Mouse (Mus musculus): ENCODE results near the gene Catsperz. TPM values are rescaled to one million over a fixed set of nuclear protein-coding genes. Genes with fewer than 3 reads are reported as not detected.

The Catsperz gene
- polyA plus RNA-seq, 1 experiment from 2014 or later: 3.0 TPM

DNA sequence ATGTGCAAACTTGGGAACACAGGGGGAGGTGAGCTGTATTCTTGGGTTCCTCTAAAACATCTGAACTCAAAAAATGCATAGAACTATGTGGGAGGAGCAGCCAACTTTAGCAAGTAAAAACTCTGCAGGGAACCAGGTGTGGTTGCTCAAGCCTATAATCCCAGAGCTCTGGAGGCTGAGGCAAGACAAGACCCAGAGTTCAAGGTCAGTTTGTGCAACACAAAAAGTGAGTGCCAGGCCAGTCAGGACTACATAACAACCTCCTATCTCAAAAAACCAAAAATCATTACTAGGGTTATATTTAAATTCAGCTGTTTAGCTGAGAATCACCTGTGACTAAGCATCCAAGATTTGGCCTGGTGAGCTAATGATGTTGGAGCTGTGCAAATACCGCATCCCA lies 6.8 kb upstream of the Catsperz start:
- Histone ChIP-seq H3K4me2 (replicated peaks) (no peak overlapping the region), H3K27ac (no peak overlapping the region), H3K4me1 (peaks cover 14% of the 10 kb centered on the region), H3K4me3 (no peak overlapping the region), H3K9me3 (no peaks in the 10 kb centered on the region), H3K9ac (no peak overlapping the region), H3K27me3 (peaks cover 96% of the 10 kb centered on the region), H3K36me3 (no peaks in the 10 kb centered on the region)
- no peak for ATAC-seq (ENCODE audit: low FRiP score, low read depth)
- 58% methylated on average over 1 of the region's 1 CpGs for WGBS

DNA sequence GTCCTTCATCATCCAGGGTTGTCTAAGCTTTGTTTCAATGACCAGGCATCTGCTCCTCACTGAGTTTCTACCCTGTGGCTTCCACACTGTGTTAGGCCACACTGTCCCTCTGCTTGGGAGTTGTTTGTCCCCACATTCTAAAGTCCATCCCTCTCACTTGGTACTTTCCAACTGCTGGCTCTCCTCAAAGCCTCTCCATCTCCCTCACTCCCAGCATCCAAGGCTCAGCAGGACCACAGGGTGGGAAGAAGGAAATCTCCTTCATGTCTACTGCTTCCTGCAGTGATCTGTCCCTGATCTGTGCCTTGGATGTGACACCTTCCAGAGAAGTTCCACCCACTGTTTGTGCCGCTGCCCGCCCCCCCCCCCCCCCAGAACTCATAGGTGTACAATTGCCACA lies 5.8 kb upstream of the Catsperz start:
- no peaks in the 10 kb centered on the region for H3K36me3 ChIP-seq
- H3K4me3 ChIP-seq: no peak overlapping the region
- WGBS: no CpG with 5 or more reads among the region's 2 CpGs
- H3K4me2 ChIP-seq (replicated peaks): no peak overlapping the region
- no peak overlapping the region for H3K9ac ChIP-seq
- no peaks in the 10 kb centered on the region for H3K9me3 ChIP-seq
- peaks cover 98% of the 10 kb centered on the region for H3K27me3 ChIP-seq
- H3K27ac ChIP-seq: no peak overlapping the region
- no peak for ATAC-seq (ENCODE audit: low FRiP score, low read depth)
- peaks cover 21% of the 10 kb centered on the region for H3K4me1 ChIP-seq

DNA sequence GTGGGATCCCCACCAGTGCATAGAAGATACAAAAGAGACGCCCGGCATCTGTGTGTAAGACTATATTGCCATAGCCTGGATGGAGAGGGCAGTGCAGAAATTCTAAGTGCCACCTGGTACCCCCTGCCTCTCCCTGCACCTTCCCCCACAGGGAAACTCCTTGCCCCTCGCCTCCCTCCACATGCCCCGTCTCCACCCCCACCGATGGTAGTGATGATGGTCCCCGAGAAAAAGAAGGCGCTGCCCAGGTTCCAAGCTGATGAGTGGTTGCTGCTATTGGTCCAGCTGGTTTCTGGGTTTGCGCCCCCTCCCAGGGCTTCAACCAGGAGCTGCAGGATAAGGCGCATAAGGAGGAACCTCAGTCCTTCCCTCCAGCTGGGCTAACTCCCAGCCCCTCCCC lies 2.9 kb upstream of the Catsperz start:
- no peak for ATAC-seq (ENCODE audit: low FRiP score, low read depth)
- Histone ChIP-seq H3K9ac (no peak overlapping the region), H3K4me3 (0 out of 2 replicates have a peak overlapping the region, but pooled peaks have one; percentile 31), H3K27me3 (peaks cover 98% of the 10 kb centered on the region), H3K4me1 (peaks cover 24% of the 10 kb centered on the region), H3K27ac (no peak overlapping the region), H3K4me2 (replicated peaks) (peak overlapping the region; percentile 54), H3K36me3 (no peaks in the 10 kb centered on the region), H3K9me3 (no peaks in the 10 kb centered on the region)
- WGBS: 9% methylated on average over 8 of the region's 9 CpGs

GRCm38 (mm10) chr19:6926559-6927255 lies 1.5 kb upstream of the Catsperz start:
- Histone ChIP-seq H3K4me3 (peak overlapping the region; percentile 31), H3K4me1 (peaks cover 31% of the 10 kb centered on the region), H3K36me3 (no peaks in the 10 kb centered on the region), H3K9ac (peak overlapping the region; percentile 45; the same call in 1 of the 2 replicates), H3K27ac (no peak overlapping the region), H3K4me2 (replicated peaks) (peak overlapping the region; percentile 54), H3K9me3 (no peaks in the 10 kb centered on the region), H3K27me3 (peaks cover 92% of the 10 kb centered on the region)
- ATAC-seq (ENCODE audit: low FRiP score, low read depth): no peak
- WGBS: 12% methylated on average over 26 of the region's 26 CpGs

DNA sequence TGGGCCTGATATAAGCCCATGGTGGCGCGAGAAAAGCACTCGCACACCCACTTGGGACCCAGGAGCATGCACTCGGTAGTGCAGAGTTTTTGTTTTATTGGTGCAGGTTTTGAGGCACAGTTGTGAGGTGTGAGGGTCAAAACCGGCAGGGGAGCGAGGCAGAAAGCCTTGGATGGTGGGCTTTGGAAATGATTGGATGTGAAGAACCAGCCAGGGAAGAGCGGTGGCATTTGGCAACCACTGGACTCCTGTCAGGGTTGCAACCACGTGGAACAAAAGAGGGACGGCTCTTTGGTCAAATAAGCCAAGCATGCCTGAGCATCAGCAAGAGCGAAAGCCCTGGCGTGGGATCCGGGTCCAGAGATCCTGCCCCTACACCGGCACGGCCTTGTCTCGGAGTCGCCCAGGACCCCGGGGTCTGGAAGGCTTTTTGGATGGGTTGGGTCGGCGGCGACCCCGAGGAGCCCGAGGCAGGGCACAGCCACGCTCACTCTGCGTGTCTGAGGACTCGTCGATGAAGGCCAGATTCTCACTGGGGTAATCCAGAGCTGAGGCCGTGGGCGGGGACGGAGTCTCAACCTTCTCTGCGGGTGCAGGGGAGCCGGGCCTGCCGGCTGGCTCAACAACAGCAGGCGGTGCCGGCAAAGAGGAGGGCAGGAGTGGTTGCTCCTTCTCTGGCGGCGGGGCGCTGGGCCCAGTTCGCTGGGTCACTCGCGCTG lies 590 bp upstream of the Catsperz start:
- peaks cover 82% of the 10 kb centered on the region for H3K27me3 ChIP-seq
- peak overlapping the region; percentile 30 for H3K4me3 ChIP-seq
- peaks cover 35% of the 10 kb centered on the region for H3K4me1 ChIP-seq
- H3K4me2 ChIP-seq (replicated peaks): peak overlapping the region; percentile 48
- H3K36me3 ChIP-seq: no peaks in the 10 kb centered on the region
- no peaks in the 10 kb centered on the region for H3K9me3 ChIP-seq
- no peak overlapping the region for H3K27ac ChIP-seq
- ATAC-seq (ENCODE audit: low FRiP score, low read depth): no peak
- H3K9ac ChIP-seq: no peak overlapping the region; the same call in 1 of the 2 replicates
- 8% methylated on average over 40 of the region's 40 CpGs for WGBS

GRCm38 (mm10) chr19:6924461-6925306 lies 496 bp downstream of the Catsperz start:
- WGBS: 4% methylated on average over 39 of the region's 39 CpGs
- no peaks in the 10 kb centered on the region for H3K36me3 ChIP-seq
- H3K9ac ChIP-seq: peak overlapping the region; percentile 36
- peaks cover 43% of the 10 kb centered on the region for H3K4me1 ChIP-seq
- peaks cover 72% of the 10 kb centered on the region for H3K27me3 ChIP-seq
- no peaks in the 10 kb centered on the region for H3K9me3 ChIP-seq
- H3K4me3 ChIP-seq: peak overlapping the region; percentile 30
- no peak for ATAC-seq (ENCODE audit: low FRiP score, low read depth)
- no peak overlapping the region for H3K27ac ChIP-seq
- H3K4me2 ChIP-seq (replicated peaks): peak overlapping the region; percentile 48

GRCm38 (mm10) chr19:6922901-6923735 lies 2.1 kb downstream of the Catsperz start:
- no peak overlapping the region for H3K27ac ChIP-seq
- H3K4me3 ChIP-seq: peak overlapping the region; percentile 78; the same call in 1 of the 2 replicates
- no peak for ATAC-seq (ENCODE audit: low FRiP score, low read depth)
- H3K4me1 ChIP-seq: peaks cover 43% of the 10 kb centered on the region
- no peak overlapping the region for H3K9ac ChIP-seq
- peaks cover 57% of the 10 kb centered on the region for H3K27me3 ChIP-seq
- peak overlapping the region; percentile 92 for H3K4me2 ChIP-seq (replicated peaks)
- no peaks in the 10 kb centered on the region for H3K36me3 ChIP-seq
- H3K9me3 ChIP-seq: no peaks in the 10 kb centered on the region
- WGBS: 61% methylated on average over 6 of the region's 6 CpGs

GRCm38 (mm10) chr19:6921647-6922567 lies 3.3 kb downstream of the Catsperz start, which contains the start of gene Esrra:
Gene Esrra (minus strand): TSS chr19:6921813.
- Histone ChIP-seq H3K27ac (peak within 1 kb of the TSS; percentile 22; the same call in 1 of the 2 replicates), H3K4me2 (replicated peaks) (peak within 1 kb of the TSS; percentile 92)
- under 1% methylated on average over 58 of the region's 66 CpGs for WGBS

GRCm38 (mm10) chr19:6920741-6921636 lies 4.2 kb downstream of the Catsperz start:
- WGBS: 2% methylated on average over 47 of the region's 48 CpGs
- Histone ChIP-seq H3K4me2 (replicated peaks) (peak overlapping the region; percentile 92), H3K27ac (peak overlapping the region; percentile 22; the same call in 1 of the 2 replicates), H3K4me1 (peaks cover 33% of the 10 kb centered on the region), H3K4me3 (peak overlapping the region; percentile 78), H3K36me3 (no peaks in the 10 kb centered on the region), H3K9ac (peak overlapping the region; percentile 74), H3K9me3 (no peaks in the 10 kb centered on the region), H3K27me3 (peaks cover 36% of the 10 kb centered on the region)
- ATAC-seq (ENCODE audit: low FRiP score, low read depth): no peak

More at GRCm38 (mm10) chr19:6921647-6922567, 3.3 kb downstream of the Catsperz start, which contains the start of gene Esrra:
- Histone ChIP-seq H3K4me1 (peaks cover 39% of the 10 kb centered on the region), H3K36me3 (no peaks in the 10 kb centered on the region), H3K9me3 (no peaks in the 10 kb centered on the region), H3K9ac (peak within 1 kb of the TSS; percentile 74), H3K27me3 (peaks cover 45% of the 10 kb centered on the region), H3K4me3 (peak within 1 kb of the TSS; percentile 78)
- peak; percentile 94 for ATAC-seq (ENCODE audit: low FRiP score, low read depth)
